Mouse (Mus musculus): ENCODE data around the gene Gnl2. TPM values are rescaled to one million over a fixed set of nuclear protein-coding genes. Genes with fewer than 3 reads are reported as not detected.
A peak's percentile ranks its signal among the peaks of the same experiment; 100 is the strongest.

Gnl2 gene
- polyA plus RNA-seq, 1 experiment from 2014 or later, result 26.7 TPM

GRCm38 (mm10) chr4:124972316-124972715 is 44.1 kb upstream of the Gnl2 start:
- H3K9ac ChIP-seq (replicated peaks), result no peak overlapping the region

GRCm38 (mm10) chr4:124973296-124973695 is 43.1 kb upstream of the Gnl2 start:
- 65% methylated on average over 2 of the region's 2 CpGs for WGBS (ENCODE audit: insufficient replicate concordance)
- no peak overlapping the region for H3K4me2 ChIP-seq (ENCODE audit: low read depth, low read length)
- no peaks in the 10 kb centered on the region for H3K4me1 ChIP-seq (ENCODE audit: insufficient read depth)
- H3K9me3 ChIP-seq (ENCODE audit: low read length), result no peaks in the 10 kb centered on the region
- no peak overlapping the region for H3K9ac ChIP-seq (replicated peaks)
- ATAC-seq, result no peak
- H3K27ac ChIP-seq (ENCODE audit: low read depth), result no peak overlapping the region
- no peaks in the 10 kb centered on the region for H3K27me3 ChIP-seq (ENCODE audit: insufficient read depth, low read length)
- H3K36me3 ChIP-seq (replicated peaks; ENCODE audit: insufficient read depth, low read length), result no peaks in the 10 kb centered on the region
- TF ChIP-seq EP300 (IDR thresholded peaks at IDR 0.05; ENCODE audit: low read depth), result no peak
- no peak for TF ChIP-seq CTCF (IDR thresholded peaks at IDR 0.05; ENCODE audit: low read depth)
- DNase-seq, result no peak
- H3K4me3 ChIP-seq (ENCODE audit: low read depth, low read length), result no peak overlapping the region

More at GRCm38 (mm10) chr4:124972316-124972715, 44.1 kb upstream of the Gnl2 start:
- no peak overlapping the region for H3K27ac ChIP-seq (ENCODE audit: low read depth)
- H3K4me2 ChIP-seq (ENCODE audit: low read depth, low read length), result no peak overlapping the region
- no peaks in the 10 kb centered on the region for H3K36me3 ChIP-seq (replicated peaks; ENCODE audit: insufficient read depth, low read length)
- TF ChIP-seq EP300 (IDR thresholded peaks at IDR 0.05; ENCODE audit: low read depth), result no peak
- no peak for TF ChIP-seq CTCF (IDR thresholded peaks at IDR 0.05; ENCODE audit: low read depth)
- no peaks in the 10 kb centered on the region for H3K9me3 ChIP-seq (ENCODE audit: low read length)
- no peaks in the 10 kb centered on the region for H3K4me1 ChIP-seq (ENCODE audit: insufficient read depth)
- no peaks in the 10 kb centered on the region for H3K27me3 ChIP-seq (ENCODE audit: insufficient read depth, low read length)
- no peak for DNase-seq
- H3K4me3 ChIP-seq (ENCODE audit: low read depth, low read length), result no peak overlapping the region
- 60% methylated on average over 9 of the region's 9 CpGs for WGBS (ENCODE audit: insufficient replicate concordance)
- ATAC-seq, result no peak

GRCm38 (mm10) chr4:124978201-124978600 is 38.2 kb upstream of the Gnl2 start:
- 31% methylated on average over 4 of the region's 5 CpGs for WGBS (ENCODE audit: insufficient replicate concordance)
- Histone ChIP-seq H3K9ac (replicated peaks) (no peak overlapping the region), H3K27ac (ENCODE audit: low read depth) (no peak overlapping the region), H3K4me1 (ENCODE audit: insufficient read depth) (no peaks in the 10 kb centered on the region), H3K27me3 (ENCODE audit: insufficient read depth, low read length) (peaks cover 10% of the 10 kb centered on the region; the same call in 1 of the 2 replicates), H3K4me3 (ENCODE audit: low read depth, low read length) (no peak overlapping the region), H3K4me2 (ENCODE audit: low read depth, low read length) (no peak overlapping the region), H3K36me3 (replicated peaks; ENCODE audit: insufficient read depth, low read length) (no peaks in the 10 kb centered on the region), H3K9me3 (ENCODE audit: low read length) (no peaks in the 10 kb centered on the region)
- TF ChIP-seq CTCF (IDR thresholded peaks at IDR 0.05; ENCODE audit: low read depth) (no peak), EP300 (IDR thresholded peaks at IDR 0.05; ENCODE audit: low read depth) (no peak)
- ATAC-seq (no peak), DNase-seq (no peak)

- no peak overlapping the region for H3K4me3 ChIP-seq (ENCODE audit: low read depth, low read length)
- H3K9me3 ChIP-seq (ENCODE audit: low read length), result no peaks in the 10 kb centered on the region
- H3K4me2 ChIP-seq (ENCODE audit: low read depth, low read length), result no peak overlapping the region
- peak; percentile 57 for DNase-seq
- no peak overlapping the region for H3K9ac ChIP-seq (replicated peaks)
- ATAC-seq, result no peak
- peaks cover 67% of the 10 kb centered on the region for H3K27me3 ChIP-seq (ENCODE audit: insufficient read depth, low read length)
- TF ChIP-seq EP300 (IDR thresholded peaks at IDR 0.05; ENCODE audit: low read depth) (no peak), CTCF (IDR thresholded peaks at IDR 0.05; ENCODE audit: low read depth) (peak; percentile 52)
- WGBS (ENCODE audit: insufficient replicate concordance), result 19% methylated on average over 9 of the region's 9 CpGs
- no peak overlapping the region for H3K27ac ChIP-seq (ENCODE audit: low read depth)
- no peaks in the 10 kb centered on the region; the same call in 1 of the 2 replicates for H3K4me1 ChIP-seq (ENCODE audit: insufficient read depth)
- H3K36me3 ChIP-seq (replicated peaks; ENCODE audit: insufficient read depth, low read length), result no peaks in the 10 kb centered on the region
Observed at GRCm38 (mm10) chr4:124983893-124984526, 32.4 kb upstream of the Gnl2 start.

GRCm38 (mm10) chr4:124984871-124985670 is 31.3 kb upstream of the Gnl2 start:
- H3K4me1 ChIP-seq (ENCODE audit: insufficient read depth), result no peaks in the 10 kb centered on the region; the same call in 1 of the 2 replicates
- H3K9ac ChIP-seq (replicated peaks), result no peak overlapping the region
- no peak overlapping the region for H3K4me3 ChIP-seq (ENCODE audit: low read depth, low read length)
- ATAC-seq (no peak), DNase-seq (no peak)
- no peak overlapping the region for H3K27ac ChIP-seq (ENCODE audit: low read depth)
- TF ChIP-seq EP300 (IDR thresholded peaks at IDR 0.05; ENCODE audit: low read depth), result no peak
- TF ChIP-seq CTCF (IDR thresholded peaks at IDR 0.05; ENCODE audit: low read depth), result no peak
- H3K4me2 ChIP-seq (ENCODE audit: low read depth, low read length), result no peak overlapping the region
- no peaks in the 10 kb centered on the region for H3K9me3 ChIP-seq (ENCODE audit: low read length)
- H3K36me3 ChIP-seq (replicated peaks; ENCODE audit: insufficient read depth, low read length), result no peaks in the 10 kb centered on the region
- peaks cover 73% of the 10 kb centered on the region for H3K27me3 ChIP-seq (ENCODE audit: insufficient read depth, low read length)
- WGBS (ENCODE audit: insufficient replicate concordance), result 11% methylated on average over 18 of the region's 18 CpGs
